Mouse (Mus musculus): ENCODE measurements around the gene Gemin2.

DNA sequence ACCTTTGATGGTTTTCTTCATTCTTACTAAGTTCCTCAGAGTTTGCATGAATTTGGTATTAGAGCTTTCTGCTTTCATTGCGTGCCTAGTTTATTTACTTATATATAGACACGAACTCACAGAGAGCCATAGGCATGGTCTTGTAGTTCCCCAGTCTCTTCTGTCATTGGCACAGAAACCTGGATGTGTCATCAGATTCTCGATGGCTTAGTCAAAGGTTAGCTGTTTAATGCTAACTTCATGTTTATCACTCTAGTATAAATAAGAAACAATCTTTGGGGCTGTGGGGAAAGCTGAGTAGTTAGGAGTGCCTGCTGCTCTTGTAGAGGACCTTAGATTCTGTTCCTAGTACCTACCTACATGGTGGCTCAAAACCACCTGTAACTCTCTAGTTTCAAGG lies 63.8 kb downstream of the Gemin2 start:
- TF ChIP-seq HCFC1 (IDR thresholded peaks at IDR 0.05; ENCODE audit: borderline replicate concordance, insufficient read depth, low read length) (no peak), ZC3H11A (IDR thresholded peaks at IDR 0.05; ENCODE audit: borderline replicate concordance, low read depth, low read length) (no peak), ZNF384 (IDR thresholded peaks at IDR 0.05; ENCODE audit: low read depth, low read length) (no peak)
